Mouse (Mus musculus) left cerebral cortex, postnatal 14 days (tissue): Measurements from ENCODE around the gene Scaf1. TPM values are rescaled to one million over a fixed set of nuclear protein-coding genes. Genes with fewer than 3 reads are reported as not detected.

Source experiments
- DNase-seq, 2 experiments: peaks; one replicate each; pipeline ENCODE4 v3.0.0; 2021 to 2022; ENCODE audit warnings: low spot score in 2 of 2, mixed read lengths in 1 of 2
- intact Hi-C: fragments of 180-260 bp; cut with DNase I; formaldehyde crosslinking; loops from one replicate; pipeline ENCODE4 v1.15.1; 2025
- long read RNA-seq, 2 experiments: library from polyadenylated mRNA; stranded (forward); transcript quantifications; one replicate each; pipeline ENCODE4 v2.0.0; 2021
- total RNA-seq, 2 experiments: library from RNA; stranded (reverse); gene quantifications; 2 replicates each; pipeline ENCODE4 v1.2.3; 2021

Gene Scaf1
- 100 to 1,000 TPM; 153 to 162 TPM for total RNA-seq
- long read RNA-seq, experiment 1, full-length matches to known transcripts, result 10 of 52 reads
- long read RNA-seq, experiment 1, partial matches to known transcripts, result 36 of 52 reads
- long read RNA-seq, experiment 1, other reads (novel, unspliced or antisense), result 6 of 52 reads
- long read RNA-seq, experiment 2, full-length matches to known transcripts, result 8 of 67 reads
- long read RNA-seq, experiment 2, partial matches to known transcripts, result 49 of 67 reads
- long read RNA-seq, experiment 2, other reads (novel, unspliced or antisense), result 10 of 67 reads

GRCm38 (mm10) chr7:45015957-45016612 is at the start of gene Scaf1:
TSS of gene Scaf1 (minus strand) at chr7:45016363.
- DNase-seq, result peak; percentile 99
- intact Hi-C loops, result loop anchor here (5.0 kb wide), 1 partner anchor 36 kb away; the partner anchor contains the start of gene Prr12

- intact Hi-C loops, result no loop called here
- DNase-seq, result peak; percentile 95 to 96
Measured at GRCm38 (mm10) chr7:45062239-45062835, 46.2 kb upstream of the Scaf1 start, which contains the start of the genes Nosip and Prrg2. TSS of gene Nosip (plus strand) at chr7:45062429. TSS of gene Prrg2 (minus strand) at chr7:45062677.

- intact Hi-C loops, result no loop called here
- no peak for DNase-seq
Measured at GRCm38 (mm10) chr7:45061532-45062075, 45.4 kb upstream of the Scaf1 start.

GRCm38 (mm10) chr7:45060632-45061122 is 44.5 kb upstream of the Scaf1 start:
- DNase-seq, result no peak
- intact Hi-C loops, result no loop called here

- peak in 1 of 2 experiments; percentile 31 for DNase-seq
- intact Hi-C loops, result no loop called here
Measured at GRCm38 (mm10) chr7:45058607-45059571, 42.7 kb upstream of the Scaf1 start.

- intact Hi-C loops, result no loop called here
- no peak for DNase-seq
Measured at GRCm38 (mm10) chr7:45056972-45057348, 40.8 kb upstream of the Scaf1 start.

GRCm38 (mm10) chr7:45056329-45056971 is 40.3 kb upstream of the Scaf1 start:
- intact Hi-C loops, result no loop called here
- DNase-seq, result no peak

GRCm38 (mm10) chr7:45053931-45054510 is 37.9 kb upstream of the Scaf1 start:
- intact Hi-C loops, result loop anchor here (5.0 kb wide), 1 partner anchor 37 kb away; the partner anchor contains the start of genes Rras and Scaf1

GRCm38 (mm10) chr7:45053117-45053930 is 37.2 kb upstream of the Scaf1 start:
- intact Hi-C loops, result loop anchor here (5.0 kb wide), 1 partner anchor 36 kb away; the partner anchor contains the start of genes Rras and Scaf1
- peak; percentile 67 to 70 for DNase-seq

More at GRCm38 (mm10) chr7:45053931-45054510, 37.9 kb upstream of the Scaf1 start:
- DNase-seq, result peak; percentile 90 to 98

- no peak for DNase-seq
- intact Hi-C loops, result loop anchor here (5.0 kb wide), 1 partner anchor 35 kb away; the partner anchor contains the start of genes Rras and Scaf1
Measured at GRCm38 (mm10) chr7:45052862-45053116, 36.6 kb upstream of the Scaf1 start, which contains the start of gene Prr12. TSS of gene Prr12 (minus strand) at chr7:45052881.

- intact Hi-C loops, result loop anchor here (5.0 kb wide), 1 partner anchor 35 kb away; the partner anchor contains the start of genes Rras and Scaf1
- peak; percentile 42 to 50 for DNase-seq
Measured at GRCm38 (mm10) chr7:45052181-45052861, 36.2 kb upstream of the Scaf1 start.

- intact Hi-C loops, result loop anchor here (5.0 kb wide), 1 partner anchor 34 kb away; the partner anchor contains the start of genes Rras and Scaf1
Measured at GRCm38 (mm10) chr7:45051601-45051974, 35.4 kb upstream of the Scaf1 start.

GRCm38 (mm10) chr7:45050945-45051600 is 34.9 kb upstream of the Scaf1 start:
- peak; percentile 73 to 90 for DNase-seq
- intact Hi-C loops, result loop anchor here (5.0 kb wide), 1 partner anchor 34 kb away; the partner anchor contains the start of genes Rras and Scaf1

More at GRCm38 (mm10) chr7:45051601-45051974, 35.4 kb upstream of the Scaf1 start:
- DNase-seq, result no peak

- intact Hi-C loops, result no loop called here
- no peak for DNase-seq
Measured at GRCm38 (mm10) chr7:45048923-45049657, 32.9 kb upstream of the Scaf1 start.
